In genomic region chr2:154372151-154372829, GRCm38 (mm10) we compare ENCODE assay signal across 8 mouse cellular contexts. TPM values are rescaled to one million over a fixed set of nuclear protein-coding genes. Genes with fewer than 3 reads are reported as not detected.
A peak's percentile ranks its signal among the peaks of the same experiment; 100 is the strongest.
DNase-seq lines count a peak whose midpoint lies in the region; ATAC-seq lines count a peak whose summit lies in the region.

No protein-coding gene starts in this region.

- ATAC-seq in heart, embryonic 14.5 days (ENCODE audit: insufficient number of reproducible peaks, insufficient read depth, low FRiP score, low read depth): peak; percentile 68
- ATAC-seq in liver, embryonic 12.5 days: peak; percentile 86

- H3K4me1 ChIP-seq in heart, embryonic 14.5 days (ENCODE audit: control insufficient read depth in 2 of 2, insufficient read depth in 2 of 2, low read length in 2 of 2): peaks cover 7 to 18% of the 10 kb centered on the region in 2 experiments
- peaks cover 10% of the 10 kb centered on the region for H3K4me1 ChIP-seq in liver, embryonic 12.5 days

- no peaks in the 10 kb centered on the region for H3K9me3 ChIP-seq in heart, embryonic 14.5 days (ENCODE audit: control insufficient read depth, low read length)
- H3K9me3 ChIP-seq in liver, embryonic 12.5 days (replicated peaks): no peaks in the 10 kb centered on the region

- peaks cover 51% of the 10 kb centered on the region for H3K36me3 ChIP-seq in heart, embryonic 14.5 days (ENCODE audit: control insufficient read depth, insufficient read depth, low read length)
- H3K36me3 ChIP-seq in liver, embryonic 12.5 days: peaks cover 31% of the 10 kb centered on the region
- no peaks in the 10 kb centered on the region for H3K36me3 ChIP-seq in splenic B cell, adult 2 months (ENCODE audit: control insufficient read depth, insufficient read depth, low read length, poor library complexity, severe bottlenecking)

- peak overlapping the region; percentile 89 for H3K9ac ChIP-seq in heart, embryonic 14.5 days (ENCODE audit: low read length)
- peak overlapping the region; percentile 94 for H3K9ac ChIP-seq in liver, embryonic 12.5 days

- H3K27me3 ChIP-seq in heart, embryonic 14.5 days (ENCODE audit: control insufficient read depth, insufficient read depth, low read length): no peaks in the 10 kb centered on the region
- no peaks in the 10 kb centered on the region for H3K27me3 ChIP-seq in liver, embryonic 12.5 days (replicated peaks)
- no peaks in the 10 kb centered on the region for H3K27me3 ChIP-seq in splenic B cell, adult 2 months (ENCODE audit: control insufficient read depth, insufficient read depth, low read length, poor library complexity, severe bottlenecking)

- H3K4me2 ChIP-seq in heart, embryonic 14.5 days (ENCODE audit: low read length): peak overlapping the region; percentile 75
- peak overlapping the region; percentile 84 for H3K4me2 ChIP-seq in liver, embryonic 12.5 days

- H3K4me3 ChIP-seq in heart, embryonic 14.5 days (ENCODE audit: control insufficient read depth in 1 of 2, insufficient read depth in 1 of 2, low read depth in 1 of 2, low read length in 2 of 2): peak overlapping the region; percentile 54 to 79
- peak overlapping the region; percentile 90 for H3K4me3 ChIP-seq in liver, embryonic 12.5 days

- under 1% methylated on average over 42 of the region's 42 CpGs for WGBS in heart, embryonic 14.5 days
- under 1% methylated on average over 42 of the region's 42 CpGs for WGBS in liver, embryonic 12.5 days (ENCODE audit: insufficient replicate concordance)

- peak; percentile 75 to 83 for DNase-seq in CD8-positive naive resting alpha-beta T cell, adult 2 months (ENCODE audit: low read depth in 2 of 2, low spot score in 2 of 2)
- DNase-seq in c-Kit-negative CD71-positive TER-119-positive erythroid progenitor cells, embryonic 14.5 days (ENCODE audit: low read depth, low spot score): peak; percentile 74
- peak; percentile 65 for DNase-seq in fibroblast of lung, adult 2 months (ENCODE audit: low read depth)
- DNase-seq in kidney, postnatal 10 days: peak; percentile 93
- DNase-seq in naive thymus-derived CD4-positive, alpha-beta T cell, adult 2 months (ENCODE audit: low read depth): peak; percentile 91
- DNase-seq in splenic B cell, adult 2 months (ENCODE audit: low read depth, low spot score): peak; percentile 89

- peak overlapping the region; percentile 86 to 87 for H3K27ac ChIP-seq in heart, embryonic 14.5 days (replicated peaks in 1 of 2; ENCODE audit: control insufficient read depth in 1 of 2, insufficient read depth in 1 of 2, low read depth in 2 of 2, low read length in 2 of 2)
- peak overlapping the region; percentile 86 for H3K27ac ChIP-seq in liver, embryonic 12.5 days

RNA-seq across cellular contexts. Expression of gene Cdk5rap1, which starts 0.5 kb away (rescaled TPM):
- 10.1 and 14.4 TPM in 2 replicates for polyA plus RNA-seq in heart, embryonic 14.5 days (2014; fragmentation: Nextera tagmentation; extraction: Ambion mirVana)
- polyA plus RNA-seq in liver, embryonic 12.5 days (2016; fragmentation: Nextera tagmentation; extraction: Ambion mirVana): 16.6 and 16.8 TPM in 2 replicates

RNA-seq across cellular contexts. Expression of gene Snta1, which starts 35.6 kb away (rescaled TPM):
- polyA plus RNA-seq in heart, embryonic 14.5 days (2014; fragmentation: Nextera tagmentation; extraction: Ambion mirVana): 23.7 and 26.9 TPM in 2 replicates
- 1.5 and 1.6 TPM in 2 replicates for polyA plus RNA-seq in liver, embryonic 12.5 days (2016; fragmentation: Nextera tagmentation; extraction: Ambion mirVana)

Comparison
In these comparisons a context has a peak if more than half of its experiments do, and no peak if none do; other contexts are left out.
1. Peak in every context shown above with its lines: DNase-seq, ATAC-seq, H3K4me3 ChIP-seq and H3K27ac ChIP-seq.